Mouse (Mus musculus) liver, embryonic 11.5 days (tissue): Measurements from ENCODE around the gene Tmem107. TPM values are rescaled to one million over a fixed set of nuclear protein-coding genes. Genes with fewer than 3 reads are reported as not detected.
A peak's percentile ranks its signal among the peaks of the same experiment; 100 is the strongest.

Source experiments
- ATAC-seq: fragments of 200-750 bp; cut with Nextera tagmentation; replicated peaks from 2 replicates; pipeline ENCODE4 v1.8.0; 2017; ENCODE audit warnings: moderate number of reproducible peaks, mild to moderate bottlenecking, moderate TSS enrichment, moderate library complexity; ENCODE audit not compliant: low FRiP score
- DNase-seq: peaks from one replicate; pipeline ENCODE4 v3.0.0-alpha.2; 2017; ENCODE audit warnings: low spot score
- H3K27ac ChIP-seq: fragments of 300-500 bp; sonication (generic); 2 replicates; pipeline ENCODE4 v1.5.1; 2014; ENCODE audit warnings: mild to moderate bottlenecking, low read depth, low read length, control low read depth
- H3K27me3 ChIP-seq: fragments of 300-500 bp; sonication (generic); replicated peaks from 2 replicates; pipeline ENCODE4 v1.6.1; 2014; ENCODE audit warnings: low read length, mixed read lengths; ENCODE audit not compliant: control insufficient read depth, insufficient read depth
- H3K36me3 ChIP-seq: fragments of 300-500 bp; sonication (generic); 2 replicates; pipeline ENCODE4 v1.6.1; 2014; ENCODE audit warnings: mild to moderate bottlenecking, low read length, moderate library complexity, mixed read lengths; ENCODE audit not compliant: control insufficient read depth, insufficient read depth
- H3K4me1 ChIP-seq: fragments of 300-500 bp; sonication (generic); replicated peaks from 2 replicates; pipeline ENCODE4 v1.6.1; 2014; ENCODE audit warnings: low read length, mixed read lengths; ENCODE audit not compliant: control insufficient read depth, insufficient read depth
- H3K4me2 ChIP-seq: fragments of 300-500 bp; sonication (generic); 2 replicates; pipeline ENCODE4 v1.6.1; 2014; ENCODE audit warnings: mild to moderate bottlenecking, control low read depth, moderate library complexity
- H3K4me3 ChIP-seq: fragments of 300-500 bp; sonication (generic); 2 replicates; pipeline ENCODE4 v1.5.1; 2014; ENCODE audit warnings: low read depth, low read length, control low read depth
- H3K9ac ChIP-seq: fragments of 300-500 bp; sonication (generic); 2 replicates; pipeline ENCODE4 v1.6.1; 2014; ENCODE audit warnings: low read depth, low read length, control low read depth
- H3K9me3 ChIP-seq: fragments of 300-500 bp; sonication (generic); 2 replicates; pipeline ENCODE4 v1.6.1; 2016; ENCODE audit warnings: low read length, inconsistent platforms, mixed read lengths; ENCODE audit not compliant: control insufficient read depth
- WGBS: fragments of 180-500 bp; shearing (Covaris S2); extraction: QIAGEN DNeasy Blood & Tissue Kit; methylation state at CpG from one replicate; pipeline ENCODE4 v1.1.7; 2014; 5-methylcytosine and 5-hydroxymethylcytosine counted together
- polyA plus RNA-seq: library from polyadenylated mRNA; unstranded; fragments of >200 nt; fragmentation: Nextera tagmentation; extraction: Ambion mirVana; gene quantifications from 2 replicates; pipeline ENCODE4 v1.2.1, GENCODE M21; 2014

Tmem107 gene
- polyA plus RNA-seq, 1 experiment from 2014 or later, result 43.5 TPM

GRCm38 (mm10) chr11:69037231-69038061 is 33.2 kb upstream of the Tmem107 start:
- Histone ChIP-seq H3K36me3 (peaks cover 21% of the 10 kb centered on the region), H3K27ac (peak overlapping the region; percentile 11; the same call in 1 of the 2 replicates), H3K4me1 (peaks cover 25% of the 10 kb centered on the region), H3K27me3 (no peaks in the 10 kb centered on the region), H3K4me3 (peak overlapping the region; percentile 63), H3K4me2 (peak overlapping the region; percentile 98), H3K9me3 (no peaks in the 10 kb centered on the region), H3K9ac (peak overlapping the region; percentile 67)
- DNase-seq (peak; percentile 90), ATAC-seq (peak; percentile 56)
- under 1% methylated on average over 34 of the region's 34 CpGs for WGBS

GRCm38 (mm10) chr11:69038173-69038572 is 32.4 kb upstream of the Tmem107 start:
- Histone ChIP-seq H3K4me1 (peaks cover 25% of the 10 kb centered on the region), H3K27ac (no peak overlapping the region), H3K27me3 (no peaks in the 10 kb centered on the region), H3K36me3 (peaks cover 21% of the 10 kb centered on the region), H3K4me2 (peak overlapping the region; percentile 98), H3K4me3 (peak overlapping the region; percentile 24), H3K9ac (no peak overlapping the region), H3K9me3 (no peaks in the 10 kb centered on the region)
- WGBS, result 71% methylated on average over 5 of the region's 5 CpGs
- DNase-seq (no peak), ATAC-seq (no peak)

GRCm38 (mm10) chr11:69045531-69046394 is 24.8 kb upstream of the Tmem107 start, which contains the start of gene Aurkb:
Aurkb (plus strand) TSS chr11:69045647.
- DNase-seq (peak; percentile 87), ATAC-seq (peak; percentile 82)
- Histone ChIP-seq H3K4me3 (peak within 1 kb of the TSS; percentile 94), H3K27me3 (no peaks in the 10 kb centered on the region), H3K4me1 (peaks cover 18% of the 10 kb centered on the region), H3K9me3 (no peaks in the 10 kb centered on the region), H3K4me2 (peak within 1 kb of the TSS; percentile 97), H3K9ac (peak within 1 kb of the TSS; percentile 97), H3K36me3 (peaks cover 22% of the 10 kb centered on the region), H3K27ac (peak within 1 kb of the TSS; percentile 95)
- under 1% methylated on average over 54 of the region's 54 CpGs for WGBS

DNA sequence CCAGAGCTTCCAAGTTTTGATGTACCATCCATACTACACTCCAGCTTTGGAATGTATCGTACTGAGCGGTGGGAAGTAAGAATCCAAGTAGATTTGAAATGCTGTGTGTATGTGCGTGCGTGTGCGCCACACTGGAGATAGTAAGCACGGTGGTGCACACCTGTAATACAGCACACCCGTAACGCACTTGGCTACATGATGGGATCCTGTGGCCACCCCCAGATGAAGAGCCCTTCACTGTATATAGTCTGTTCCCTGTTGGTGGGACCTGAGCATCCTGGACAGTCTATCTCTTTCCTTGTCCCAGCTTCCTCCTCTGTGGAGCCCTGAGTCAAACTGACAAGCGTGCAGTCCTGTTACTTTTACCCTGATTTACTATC is 24.2 kb upstream of the Tmem107 start:
- ATAC-seq, result no peak
- WGBS, result 18% methylated on average over 9 of the region's 9 CpGs

DNA sequence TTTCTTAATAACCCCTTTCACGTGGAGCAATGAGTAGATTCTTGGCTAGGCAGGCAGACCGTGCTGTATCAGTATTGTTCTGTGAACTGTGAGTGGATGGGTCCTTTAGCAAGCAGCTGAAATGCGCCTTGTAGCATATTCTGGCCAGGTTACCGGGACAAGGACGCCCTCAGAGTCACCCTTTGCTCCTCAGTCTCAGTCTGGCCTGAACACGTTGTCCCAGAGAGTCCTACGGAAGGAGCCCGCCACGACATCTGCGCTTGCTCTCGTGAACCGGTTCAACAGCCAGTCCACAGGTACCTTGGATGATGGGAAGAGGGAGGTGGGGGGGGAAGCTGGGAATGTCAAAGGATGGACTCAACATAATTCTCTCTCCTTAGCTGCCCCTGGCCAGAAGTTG is 23.0 kb upstream of the Tmem107 start:
- no peak overlapping the region for H3K27ac ChIP-seq
- H3K36me3 ChIP-seq, result peaks cover 31% of the 10 kb centered on the region
- ATAC-seq (no peak), DNase-seq (no peak)
- H3K27me3 ChIP-seq, result no peaks in the 10 kb centered on the region
- H3K4me2 ChIP-seq, result peak overlapping the region; percentile 97
- no peaks in the 10 kb centered on the region for H3K9me3 ChIP-seq
- peak overlapping the region; percentile 13; the same call in 1 of the 2 replicates for H3K9ac ChIP-seq
- WGBS, result 91% methylated on average over 12 of the region's 12 CpGs
- H3K4me1 ChIP-seq, result peaks cover 18% of the 10 kb centered on the region
- peak overlapping the region; percentile 94 for H3K4me3 ChIP-seq

More for the DNA sequence above, 24.2 kb upstream of the Tmem107 start:
- H3K4me3 ChIP-seq, result peak overlapping the region; percentile 94
- H3K4me1 ChIP-seq, result peaks cover 18% of the 10 kb centered on the region
- H3K4me2 ChIP-seq, result peak overlapping the region; percentile 97
- peak overlapping the region; percentile 97 for H3K9ac ChIP-seq
- H3K27ac ChIP-seq, result peak overlapping the region; percentile 95
- no peak for DNase-seq
- peaks cover 27% of the 10 kb centered on the region for H3K36me3 ChIP-seq
- H3K27me3 ChIP-seq, result no peaks in the 10 kb centered on the region
- no peaks in the 10 kb centered on the region for H3K9me3 ChIP-seq

DNA sequence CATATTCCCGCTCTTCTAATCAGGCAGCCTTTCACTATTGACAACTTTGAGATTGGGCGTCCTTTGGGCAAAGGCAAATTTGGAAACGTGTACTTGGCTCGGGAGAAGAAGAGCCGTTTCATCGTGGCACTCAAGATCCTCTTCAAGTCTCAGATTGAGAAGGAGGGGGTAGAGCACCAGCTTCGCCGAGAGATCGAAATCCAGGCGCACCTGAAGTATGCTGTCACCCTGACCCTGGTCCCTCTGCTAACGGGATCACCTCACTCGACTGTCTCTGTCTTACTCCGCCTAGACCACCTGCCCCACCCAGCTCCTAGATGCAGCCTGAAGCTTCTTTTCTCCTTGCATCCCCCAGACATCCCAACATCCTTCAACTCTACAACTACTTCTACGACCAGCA is 22.5 kb upstream of the Tmem107 start:
- H3K27me3 ChIP-seq, result no peaks in the 10 kb centered on the region
- ATAC-seq (no peak), DNase-seq (no peak)
- H3K4me2 ChIP-seq, result no peak overlapping the region
- H3K27ac ChIP-seq, result no peak overlapping the region
- H3K9ac ChIP-seq, result no peak overlapping the region
- no peaks in the 10 kb centered on the region for H3K9me3 ChIP-seq
- peaks cover 18% of the 10 kb centered on the region for H3K4me1 ChIP-seq
- 90% methylated on average over 14 of the region's 14 CpGs for WGBS
- H3K4me3 ChIP-seq, result no peak overlapping the region; the same call in 1 of the 2 replicates
- H3K36me3 ChIP-seq, result peaks cover 31% of the 10 kb centered on the region

DNA sequence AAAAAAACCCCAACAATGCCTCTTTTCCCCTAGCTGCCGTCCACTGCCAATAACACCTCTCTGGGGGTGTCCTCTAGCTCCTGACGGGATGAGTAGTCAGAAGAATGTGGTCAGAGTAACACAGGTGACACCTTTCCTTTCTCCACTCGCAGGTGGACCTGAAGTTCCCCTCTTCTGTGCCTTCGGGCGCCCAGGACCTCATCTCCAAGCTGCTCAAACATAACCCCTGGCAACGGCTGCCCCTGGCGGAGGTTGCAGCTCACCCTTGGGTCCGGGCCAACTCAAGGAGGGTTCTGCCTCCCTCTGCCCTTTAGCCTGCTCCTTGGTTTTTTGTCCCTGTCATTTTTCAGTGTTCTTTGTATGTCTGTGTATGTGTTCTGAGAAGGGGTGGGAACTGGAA is 19.9 kb upstream of the Tmem107 start:
- WGBS, result 89% methylated on average over 8 of the region's 8 CpGs
- no peak overlapping the region for H3K4me3 ChIP-seq
- peaks cover 35% of the 10 kb centered on the region for H3K36me3 ChIP-seq
- no peaks in the 10 kb centered on the region for H3K27me3 ChIP-seq
- DNase-seq, result no peak
- no peak overlapping the region for H3K4me2 ChIP-seq
- H3K9ac ChIP-seq, result no peak overlapping the region
- no peak for ATAC-seq
- H3K4me1 ChIP-seq, result peaks cover 14% of the 10 kb centered on the region
- H3K9me3 ChIP-seq, result no peaks in the 10 kb centered on the region
- no peak overlapping the region for H3K27ac ChIP-seq

- WGBS, result 84% methylated on average over 4 of the region's 4 CpGs
Measured at GRCm38 (mm10) chr11:69051771-69052170, 18.8 kb upstream of the Tmem107 start.

More at GRCm38 (mm10) chr11:69051771-69052170, 18.8 kb upstream of the Tmem107 start:
- H3K27ac ChIP-seq, result no peak overlapping the region
- DNase-seq, result no peak
- H3K4me3 ChIP-seq, result no peak overlapping the region
- H3K4me1 ChIP-seq, result peaks cover 11% of the 10 kb centered on the region
- H3K9me3 ChIP-seq, result no peaks in the 10 kb centered on the region
- ATAC-seq, result no peak
- peaks cover 35% of the 10 kb centered on the region for H3K36me3 ChIP-seq
- no peak overlapping the region for H3K4me2 ChIP-seq
- no peak overlapping the region for H3K9ac ChIP-seq
- H3K27me3 ChIP-seq, result no peaks in the 10 kb centered on the region
